Mouse (Mus musculus) myocyte (in vitro differentiated cells): ENCODE data around the gene Smoc2.

Source experiments
- CEBPB ChIP-seq: IDR thresholded peaks from 2 replicates; pipeline ENCODE4 v1.6.1; 2011; ENCODE audit warnings: mild to moderate bottlenecking, moderate library complexity; ENCODE audit not compliant: poor library complexity, insufficient read depth, severe bottlenecking
- MAX ChIP-seq: IDR thresholded peaks from one replicate; pipeline ENCODE4 v1.6.1; 2011; ENCODE audit warnings: low read depth, mild to moderate bottlenecking, control low read depth
- MYOG ChIP-seq, 3 experiments: IDR thresholded peaks; one replicate each; pipeline ENCODE4 v1.6.1; 2011; ENCODE audit warnings: control low read depth in 2 of 3, low read depth in 2 of 3, mild to moderate bottlenecking in 2 of 3; ENCODE audit not compliant: insufficient read length in 2 of 3, control insufficient read depth in 1 of 3, insufficient read depth in 1 of 3
- POLR2A ChIP-seq: IDR thresholded peaks from one replicate; pipeline ENCODE4 v1.6.1; 2011; ENCODE audit warnings: low read depth, mild to moderate bottlenecking, control low read depth, moderate library complexity; ENCODE audit not compliant: insufficient read length
- POLR2AphosphoS2 ChIP-seq: IDR thresholded peaks from one replicate; pipeline ENCODE4 v1.6.1; 2011; ENCODE audit warnings: low read depth, control low read depth; ENCODE audit not compliant: insufficient read length
- REST ChIP-seq: IDR thresholded peaks from one replicate; pipeline ENCODE4 v1.6.1; 2011; ENCODE audit warnings: mild to moderate bottlenecking, control low read depth, moderate library complexity; ENCODE audit not compliant: insufficient read depth, insufficient read length
- SRF ChIP-seq: IDR thresholded peaks from one replicate; pipeline ENCODE4 v1.6.1; 2011; ENCODE audit warnings: low read depth; ENCODE audit not compliant: control insufficient read depth, insufficient read length
- USF1 ChIP-seq: IDR thresholded peaks from one replicate; pipeline ENCODE4 v1.6.1; 2011; ENCODE audit warnings: low read depth, mild to moderate bottlenecking, control low read depth, moderate library complexity

DNA sequence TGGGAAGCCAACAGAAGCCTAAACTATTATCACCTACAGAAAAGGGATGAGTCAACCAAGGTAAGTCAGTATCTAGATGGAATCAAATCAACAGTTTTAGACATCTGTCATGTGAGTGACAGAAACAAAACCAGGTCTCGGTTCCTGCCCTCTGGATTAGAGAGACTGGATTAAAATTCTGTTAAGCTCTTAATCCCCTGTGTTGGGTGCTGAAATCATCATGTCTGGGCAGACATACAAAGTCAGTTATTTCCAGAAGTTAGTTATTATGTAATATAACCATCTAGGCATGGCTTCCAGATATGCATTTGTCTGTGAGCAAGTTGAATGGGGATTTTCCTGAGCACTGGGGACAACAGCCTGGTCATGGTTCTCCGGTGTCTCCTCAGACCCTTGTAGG is 33.0 kb upstream of the Smoc2 start:
- TF ChIP-seq POLR2A (no peak), POLR2AphosphoS2 (no peak), CEBPB (no peak), USF1 (no peak), MYOG (IDR thresholded peaks at IDR 0.05; ENCODE audit: control insufficient read depth in 1 of 3, insufficient read depth in 1 of 3, insufficient read length in 2 of 3, low read depth in 2 of 3) (no peak), MAX (no peak), REST (no peak), SRF (no peak)
